ENCODE assay signal across 8 mouse cellular contexts in genomic region chr14:99299022-99299481, GRCm38 (mm10). TPM values are rescaled to one million over a fixed set of nuclear protein-coding genes. Genes with fewer than 3 reads are reported as not detected.
DNase-seq lines count a peak whose midpoint lies in the region; ATAC-seq and TF ChIP-seq lines count a peak whose summit lies in the region.

No protein-coding gene starts in this region.

- peak overlapping the region; percentile 70 for H3K9ac ChIP-seq in forebrain, embryonic 13.5 days
- H3K9ac ChIP-seq in heart, embryonic 16.5 days (ENCODE audit: low read length): peak overlapping the region; percentile 79

- peak; percentile 23 for DNase-seq in c-Kit-positive CD71-positive TER-119-positive erythroid progenitor cells, embryonic 14.5 days (ENCODE audit: low spot score)
- peak; percentile 62 to 83 for DNase-seq in kidney, postnatal 25 days
- DNase-seq in lung, adult 2 months: peak; percentile 70
- peak; percentile 34 for DNase-seq in ovary, adult 18-20 months (ENCODE audit: low spot score)
- DNase-seq in thymus, adult 2 months: peak; percentile 22

- peak; percentile 82 for ATAC-seq in forebrain, embryonic 13.5 days
- peak; percentile 63 for ATAC-seq in heart, embryonic 16.5 days (replicated peaks; ENCODE audit: extremely low read depth, insufficient read depth, low FRiP score)

- peak overlapping the region; percentile 99 for H3K4me3 ChIP-seq in E14TG2a.4 (replicated peaks; ENCODE audit: low read length)
- H3K4me3 ChIP-seq in forebrain, embryonic 13.5 days: peak overlapping the region; percentile 73
- H3K4me3 ChIP-seq in heart, embryonic 16.5 days (ENCODE audit: low read length): peak overlapping the region; percentile 81
- H3K4me3 ChIP-seq in lung, adult 2 months (replicated peaks; ENCODE audit: extremely low read depth, low read depth, low read length): peak overlapping the region; percentile 55
- peak overlapping the region; percentile 49 for H3K4me3 ChIP-seq in thymus, adult 2 months (ENCODE audit: control insufficient read depth, insufficient read depth, low read length)

- no peaks in the 10 kb centered on the region for H3K9me3 ChIP-seq in E14TG2a.4 (ENCODE audit: low read length)
- no peaks in the 10 kb centered on the region for H3K9me3 ChIP-seq in forebrain, embryonic 13.5 days (replicated peaks)
- H3K9me3 ChIP-seq in heart, embryonic 16.5 days (replicated peaks; ENCODE audit: control insufficient read depth, low read length): no peaks in the 10 kb centered on the region

- no peak overlapping the region for H3K27ac ChIP-seq in forebrain, embryonic 13.5 days
- peak overlapping the region; percentile 18; the same call in 1 of the 2 replicates for H3K27ac ChIP-seq in heart, embryonic 16.5 days (ENCODE audit: low read length)
- no peak overlapping the region for H3K27ac ChIP-seq in thymus, adult 2 months (ENCODE audit: control insufficient read depth, insufficient read depth, low read length)

- under 1% methylated on average over 43 of the region's 60 CpGs for WGBS in forebrain, embryonic 13.5 days
- WGBS in heart, embryonic 16.5 days: under 1% methylated on average over 60 of the region's 60 CpGs
- under 1% methylated on average over 59 of the region's 60 CpGs for WGBS in lung, adult 2 months
- 2% methylated on average over 60 of the region's 60 CpGs for WGBS in thymus, adult 2 months

- peaks cover 46% of the 10 kb centered on the region for H3K36me3 ChIP-seq in E14TG2a.4 (ENCODE audit: insufficient read depth, low read length)
- H3K36me3 ChIP-seq in forebrain, embryonic 13.5 days (ENCODE audit: poor library complexity, severe bottlenecking): no peaks in the 10 kb centered on the region; the same call in 1 of the 2 replicates
- peaks cover 3% of the 10 kb centered on the region; the same call in 1 of the 2 replicates for H3K36me3 ChIP-seq in heart, embryonic 16.5 days (ENCODE audit: control insufficient read depth, insufficient read depth)
- H3K36me3 ChIP-seq in thymus, adult 2 months (ENCODE audit: control insufficient read depth, insufficient read depth, low read length): no peaks in the 10 kb centered on the region

- H3K27me3 ChIP-seq in E14TG2a.4 (ENCODE audit: insufficient read depth, low read length): no peaks in the 10 kb centered on the region
- H3K27me3 ChIP-seq in forebrain, embryonic 13.5 days: peaks cover 28% of the 10 kb centered on the region
- peaks cover 9% of the 10 kb centered on the region for H3K27me3 ChIP-seq in heart, embryonic 16.5 days (ENCODE audit: control insufficient read depth, insufficient read depth, low read length)
- peaks cover 10% of the 10 kb centered on the region; the same call in 1 of the 2 replicates for H3K27me3 ChIP-seq in thymus, adult 2 months (ENCODE audit: control insufficient read depth, insufficient read depth, low read length)

- no peak for TF ChIP-seq POLR2A in lung, adult 2 months (IDR thresholded peaks at IDR 0.05; ENCODE audit: borderline replicate concordance, extremely low read depth, low read depth, low read length)
- TF ChIP-seq POLR2A in thymus, adult 2 months (IDR thresholded peaks at IDR 0.05; ENCODE audit: control insufficient read depth, extremely low read depth, insufficient read depth, low read length, poor library complexity): no peak

- H3K4me1 ChIP-seq in E14TG2a.4 (replicated peaks; ENCODE audit: low read depth, low read length): peaks cover 67% of the 10 kb centered on the region
- H3K4me1 ChIP-seq in forebrain, embryonic 13.5 days: peaks cover 17% of the 10 kb centered on the region
- peaks cover 4% of the 10 kb centered on the region; the same call in 1 of the 2 replicates for H3K4me1 ChIP-seq in heart, embryonic 16.5 days (ENCODE audit: control insufficient read depth, insufficient read depth, low read length)
- no peaks in the 10 kb centered on the region; the same call in 1 of the 2 replicates for H3K4me1 ChIP-seq in lung, adult 2 months (ENCODE audit: control insufficient read depth, insufficient read depth, low read length)
- H3K4me1 ChIP-seq in thymus, adult 2 months (replicated peaks; ENCODE audit: control insufficient read depth, insufficient read depth, low read length): peaks cover 10% of the 10 kb centered on the region

- peak overlapping the region; percentile 98 for H3K4me2 ChIP-seq in forebrain, embryonic 13.5 days
- peak overlapping the region; percentile 99 for H3K4me2 ChIP-seq in heart, embryonic 16.5 days (ENCODE audit: low read depth, low read length)

- no peak for TF ChIP-seq CTCF in E14TG2a.4 (conservative IDR thresholded peaks at IDR 0.05; ENCODE audit: low read length)
- no peak for TF ChIP-seq CTCF in lung, adult 2 months (IDR thresholded peaks at IDR 0.05; ENCODE audit: insufficient read depth, low read length)
- no peak for TF ChIP-seq CTCF in thymus, adult 2 months (IDR thresholded peaks at IDR 0.05; ENCODE audit: borderline replicate concordance, control insufficient read depth, extremely low read depth, insufficient read depth, low read length, poor library complexity)

RNA-seq across cellular contexts. Expression of gene Klf5, which starts 0.6 kb away (rescaled TPM):
- polyA plus RNA-seq in forebrain, embryonic 13.5 days (2015; fragmentation: Nextera tagmentation; extraction: Ambion mirVana): 1.8 and 2.1 TPM in 2 replicates
- 2.7 and 5.0 TPM in 2 replicates for polyA plus RNA-seq in heart, embryonic 16.5 days (2015; fragmentation: Nextera tagmentation; extraction: Ambion mirVana)
- 39.9 and 43.1 TPM in 2 replicates for polyA plus RNA-seq in lung, adult 2 months (2012; rRNA removed)
- polyA plus RNA-seq in thymus, adult 2 months (2012; rRNA removed): 2.2 and 2.8 TPM in 2 replicates

Comparison
In these comparisons a context has a peak if more than half of its experiments do, and no peak if none do; other contexts are left out.
1. H3K4me3 ChIP-seq: peak in every context shown above with its lines; median percentile 99 in E14TG2a.4; 81 in heart, embryonic 16.5 days; 73 in forebrain, embryonic 13.5 days; 55 in lung, adult 2 months; 49 in thymus, adult 2 months.
2. DNase-seq: peak in every context shown above with its lines; median percentile 72 in kidney, postnatal 25 days; 70 in lung, adult 2 months; 34 in ovary, adult 18-20 months; 23 in c-Kit-positive CD71-positive TER-119-positive erythroid progenitor cells, embryonic 14.5 days; 22 in thymus, adult 2 months.